Mouse (Mus musculus) lung, postnatal 0 days (tissue): Measurements from ENCODE around the gene Tiam2.

Source experiments
- CTCF ChIP-seq: IDR thresholded peaks from 2 replicates; pipeline ENCODE4 v1.5.1; 2016; ENCODE audit warnings: antibody characterized with exemption, mild to moderate bottlenecking
- EP300 ChIP-seq: IDR thresholded peaks from 2 replicates; pipeline ENCODE4 v1.6.1; 2016; ENCODE audit warnings: antibody characterized with exemption, mild to moderate bottlenecking, control low read depth

GRCm38 (mm10) chr17:3349939-3350338 lies 23.6 kb downstream of the Tiam2 start:
- no peak for TF ChIP-seq EP300
- no peak for TF ChIP-seq CTCF
